Mouse (Mus musculus): Measurements from ENCODE around the gene Necap2. TPM values are rescaled to one million over a fixed set of nuclear protein-coding genes. Genes with fewer than 3 reads are reported as not detected.
A peak's percentile ranks its signal among the peaks of the same experiment; 100 is the strongest.

Gene Necap2
- polyA plus RNA-seq, 1 experiment from 2014 or later = 88.7 TPM

GRCm38 (mm10) chr4:141069731-141070130, 8.4 kb downstream of the Necap2 start:
- Histone ChIP-seq H3K27me3 (no peaks in the 10 kb centered on the region), H3K36me3 (peaks cover 93% of the 10 kb centered on the region), H3K9ac (no peak overlapping the region), H3K27ac (no peak overlapping the region), H3K4me3 (no peak overlapping the region), H3K9me3 (no peaks in the 10 kb centered on the region), H3K4me2 (replicated peaks) (no peak overlapping the region), H3K4me1 (0 out of 2 replicates have a peak, but pooled peaks cover 7% of the 10 kb centered on the region)
- ATAC-seq (ENCODE audit: low FRiP score, low read depth) = no peak
- WGBS = 57% methylated on average over 4 of the region's 4 CpGs

- no peak overlapping the region for H3K9ac ChIP-seq
- H3K9me3 ChIP-seq = no peaks in the 10 kb centered on the region
- H3K27me3 ChIP-seq = no peaks in the 10 kb centered on the region
- H3K36me3 ChIP-seq = peaks cover 84% of the 10 kb centered on the region
- no peak overlapping the region for H3K4me3 ChIP-seq
- H3K27ac ChIP-seq = no peak overlapping the region
- 0 out of 2 replicates have a peak, but pooled peaks cover 6% of the 10 kb centered on the region for H3K4me1 ChIP-seq
- no peak overlapping the region for H3K4me2 ChIP-seq (replicated peaks)
- no peak for ATAC-seq (ENCODE audit: low FRiP score, low read depth)
- 88% methylated on average over 8 of the region's 8 CpGs for WGBS
Observed at GRCm38 (mm10) chr4:141068655-141069054, 9.5 kb downstream of the Necap2 start.

DNA sequence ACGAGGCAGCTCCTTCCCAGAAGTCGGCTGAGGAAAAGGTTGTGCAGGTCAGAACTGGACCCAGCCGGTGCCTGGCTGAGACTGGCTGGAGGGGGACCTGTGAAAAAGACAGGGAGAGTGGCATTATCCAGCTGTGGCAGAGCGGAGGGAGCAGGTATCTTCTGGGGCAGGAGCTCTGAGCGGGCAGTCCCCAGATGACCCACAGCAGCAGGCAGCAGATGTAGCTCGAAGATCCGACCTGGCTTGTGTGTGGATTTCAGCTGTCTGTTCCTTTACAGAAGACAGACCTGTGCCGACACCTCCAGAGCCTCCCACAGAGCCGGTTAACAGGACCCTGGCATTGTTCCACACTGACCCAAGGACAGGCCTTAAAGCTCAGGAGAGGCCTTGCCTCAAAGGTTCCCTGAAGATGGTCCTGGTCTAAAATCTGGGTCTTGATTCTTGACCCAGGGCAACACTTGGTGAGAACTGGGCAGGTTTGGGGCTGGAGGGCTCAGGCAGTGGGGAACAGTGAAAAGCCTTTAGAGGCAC, 10.6 kb downstream of the Necap2 start:
- ATAC-seq (ENCODE audit: low FRiP score, low read depth) = no peak
- WGBS = 84% methylated on average over 9 of the region's 9 CpGs
- Histone ChIP-seq H3K9ac (no peak overlapping the region), H3K4me2 (replicated peaks) (no peak overlapping the region), H3K4me1 (0 out of 2 replicates have a peak, but pooled peaks cover 4% of the 10 kb centered on the region), H3K36me3 (peaks cover 73% of the 10 kb centered on the region), H3K27ac (peak overlapping the region; percentile 3; the same call in 1 of the 2 replicates), H3K9me3 (no peaks in the 10 kb centered on the region), H3K27me3 (no peaks in the 10 kb centered on the region), H3K4me3 (no peak overlapping the region)

- ATAC-seq (ENCODE audit: low FRiP score, low read depth) = no peak
- no peaks in the 10 kb centered on the region for H3K27me3 ChIP-seq
- peaks cover 66% of the 10 kb centered on the region for H3K36me3 ChIP-seq
- H3K27ac ChIP-seq = peak overlapping the region; percentile 3; the same call in 1 of the 2 replicates
- H3K4me3 ChIP-seq = no peak overlapping the region
- H3K9ac ChIP-seq = no peak overlapping the region
- 0 out of 2 replicates have a peak, but pooled peaks cover 4% of the 10 kb centered on the region for H3K4me1 ChIP-seq
- no peaks in the 10 kb centered on the region for H3K9me3 ChIP-seq
- H3K4me2 ChIP-seq (replicated peaks) = no peak overlapping the region
- WGBS = 81% methylated on average over 12 of the region's 12 CpGs
Observed at GRCm38 (mm10) chr4:141066709-141067515, 11.2 kb downstream of the Necap2 start.

GRCm38 (mm10) chr4:141065123-141065522, 13.0 kb downstream of the Necap2 start:
- H3K27ac ChIP-seq = no peak overlapping the region
- 7% methylated on average over 8 of the region's 8 CpGs for WGBS
- ATAC-seq (ENCODE audit: low FRiP score, low read depth) = no peak
- no peak overlapping the region for H3K4me3 ChIP-seq
- no peak overlapping the region for H3K9ac ChIP-seq
- peaks cover 48% of the 10 kb centered on the region for H3K36me3 ChIP-seq
- no peaks in the 10 kb centered on the region for H3K27me3 ChIP-seq
- H3K9me3 ChIP-seq = no peaks in the 10 kb centered on the region
- no peak overlapping the region for H3K4me2 ChIP-seq (replicated peaks)
- H3K4me1 ChIP-seq = peaks cover 9% of the 10 kb centered on the region; the same call in 1 of the 2 replicates

DNA sequence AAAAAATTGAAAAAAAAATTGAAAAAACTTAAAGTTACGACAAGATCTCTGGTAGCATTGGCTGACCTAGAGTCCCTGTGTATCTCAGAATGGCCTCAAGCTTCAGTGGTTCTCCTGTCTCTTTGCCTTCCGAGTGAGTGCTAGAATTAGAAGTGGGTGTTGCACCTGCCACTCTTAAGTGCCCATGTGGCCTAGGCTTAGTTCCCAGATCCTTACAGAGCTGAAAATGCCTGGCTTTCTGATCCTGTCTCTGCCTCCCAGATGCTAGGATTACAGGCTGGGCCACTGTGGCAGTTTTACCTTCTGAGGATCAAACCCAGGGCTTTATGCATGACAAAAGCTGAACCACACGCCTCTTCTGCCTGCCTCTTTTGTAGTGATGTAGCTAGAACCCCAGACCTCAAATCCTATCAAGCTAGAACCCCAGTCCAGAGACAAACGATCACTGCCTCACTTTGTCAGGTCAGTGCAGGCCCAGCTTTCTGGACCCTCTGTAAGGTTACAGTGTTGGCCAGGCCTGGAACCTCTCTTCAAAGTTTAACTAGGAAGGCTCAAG, 14.0 kb downstream of the Necap2 start:
- Histone ChIP-seq H3K4me2 (replicated peaks) (no peak overlapping the region), H3K27ac (no peak overlapping the region), H3K36me3 (peaks cover 39% of the 10 kb centered on the region), H3K4me3 (no peak overlapping the region), H3K9ac (no peak overlapping the region), H3K27me3 (no peaks in the 10 kb centered on the region), H3K9me3 (no peaks in the 10 kb centered on the region), H3K4me1 (peaks cover 16% of the 10 kb centered on the region)
- ATAC-seq (ENCODE audit: low FRiP score, low read depth) = no peak
- WGBS = 87% methylated on average over 4 of the region's 4 CpGs

DNA sequence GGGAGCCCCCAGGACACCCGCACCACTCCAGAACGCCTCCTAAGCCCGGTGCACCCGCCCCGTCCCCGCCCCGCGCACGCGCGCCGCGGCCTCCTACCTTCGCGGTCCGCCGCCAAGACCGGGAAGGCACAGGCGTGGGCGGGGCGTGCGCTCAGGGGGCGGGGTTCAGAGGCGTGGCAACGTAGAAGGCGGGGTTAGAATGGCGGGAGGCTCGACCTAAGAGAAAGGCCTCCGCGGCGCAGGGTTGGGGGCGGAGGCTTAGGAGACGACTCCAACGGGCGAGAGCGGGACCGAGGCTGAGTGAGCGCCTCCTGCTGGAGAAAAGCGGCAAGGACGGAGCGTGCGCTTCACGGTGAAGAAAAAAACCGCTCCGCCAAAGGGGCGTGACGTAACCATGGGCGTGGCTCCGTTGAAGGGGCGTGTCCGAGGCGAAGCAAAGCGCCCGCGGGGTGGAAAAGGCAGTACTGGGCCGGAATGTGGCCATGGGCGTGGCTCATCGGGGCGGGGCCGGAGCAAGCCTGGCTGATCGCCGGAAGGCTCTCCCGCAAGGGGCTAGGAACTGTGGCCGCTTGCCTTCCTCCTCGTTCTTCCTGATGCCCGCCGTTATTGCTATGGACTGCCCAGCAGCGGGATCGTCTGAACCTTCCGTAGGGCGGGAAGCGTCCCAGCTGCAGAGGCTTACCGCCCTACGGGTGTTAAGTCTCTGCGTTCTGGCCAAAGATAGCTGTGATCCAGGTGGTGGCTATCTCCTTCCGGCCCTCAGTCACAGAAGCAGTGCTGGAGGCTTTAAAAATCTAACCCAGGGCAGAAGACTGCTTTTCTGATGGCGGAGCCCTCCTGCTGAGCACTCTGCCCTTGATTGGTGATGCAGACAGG, 17.5 kb downstream of the Necap2 start, which contains the start of gene Crocc:
Gene Crocc, minus strand, starts transcription at position 125 of the 876 bp plus-strand sequence.
- Histone ChIP-seq H3K27me3 (no peaks in the 10 kb centered on the region), H3K9ac (peak within 1 kb of the TSS; percentile 81), H3K4me3 (peak within 1 kb of the TSS; percentile 61), H3K4me1 (peaks cover 18% of the 10 kb centered on the region), H3K4me2 (replicated peaks) (peak within 1 kb of the TSS; percentile 77), H3K27ac (peak within 1 kb of the TSS; percentile 90), H3K36me3 (peaks cover 24% of the 10 kb centered on the region), H3K9me3 (no peaks in the 10 kb centered on the region)
- under 1% methylated on average over 77 of the region's 77 CpGs for WGBS
- peak; percentile 96 for ATAC-seq (ENCODE audit: low FRiP score, low read depth)

DNA sequence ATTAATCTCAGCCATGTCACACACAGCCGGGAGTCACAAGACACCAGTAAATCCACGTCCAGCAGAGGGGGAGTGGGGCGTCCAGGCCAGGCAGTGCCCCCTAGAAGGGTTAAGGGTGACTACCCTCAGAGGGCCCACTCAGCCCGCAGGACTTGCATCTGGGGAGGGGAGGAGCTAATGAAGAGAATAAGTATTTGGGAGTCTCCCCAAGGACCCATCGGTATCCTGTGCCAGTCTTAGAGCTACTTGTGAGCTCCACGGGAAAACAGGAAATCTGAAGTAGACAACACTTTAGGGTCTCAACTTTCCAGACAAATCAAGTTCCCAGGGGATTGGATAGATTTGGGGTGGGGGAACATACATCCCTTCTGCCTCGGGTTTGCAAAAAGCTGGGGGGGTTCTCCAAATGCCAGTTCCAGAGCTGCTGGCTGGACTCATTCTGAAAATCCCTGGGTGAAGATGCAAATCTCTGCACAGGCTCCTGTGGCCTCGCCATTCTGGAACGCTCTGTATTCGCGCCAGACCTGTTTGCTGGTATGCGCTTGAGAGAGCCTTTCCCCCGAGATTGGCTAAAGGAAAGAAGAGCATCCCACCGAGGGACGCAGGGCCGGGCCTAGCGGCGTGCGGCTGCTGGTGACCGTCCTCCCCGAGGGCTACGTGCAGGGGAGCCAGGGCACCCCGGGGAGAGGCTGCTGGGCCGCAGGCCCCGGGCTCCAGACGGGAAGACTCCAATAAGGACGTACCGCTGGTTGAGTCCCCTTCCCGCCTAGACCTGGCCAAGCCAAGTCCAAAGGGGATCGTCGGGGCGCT, 18.3 kb downstream of the Necap2 start:
- Histone ChIP-seq H3K4me1 (peaks cover 18% of the 10 kb centered on the region), H3K27ac (peak overlapping the region; percentile 90), H3K36me3 (peaks cover 26% of the 10 kb centered on the region), H3K4me2 (replicated peaks) (peak overlapping the region; percentile 77), H3K9ac (peak overlapping the region; percentile 81), H3K27me3 (no peaks in the 10 kb centered on the region), H3K9me3 (no peaks in the 10 kb centered on the region), H3K4me3 (peak overlapping the region; percentile 61)
- ATAC-seq (ENCODE audit: low FRiP score, low read depth) = no peak
- WGBS = 1% methylated on average over 32 of the region's 32 CpGs

DNA sequence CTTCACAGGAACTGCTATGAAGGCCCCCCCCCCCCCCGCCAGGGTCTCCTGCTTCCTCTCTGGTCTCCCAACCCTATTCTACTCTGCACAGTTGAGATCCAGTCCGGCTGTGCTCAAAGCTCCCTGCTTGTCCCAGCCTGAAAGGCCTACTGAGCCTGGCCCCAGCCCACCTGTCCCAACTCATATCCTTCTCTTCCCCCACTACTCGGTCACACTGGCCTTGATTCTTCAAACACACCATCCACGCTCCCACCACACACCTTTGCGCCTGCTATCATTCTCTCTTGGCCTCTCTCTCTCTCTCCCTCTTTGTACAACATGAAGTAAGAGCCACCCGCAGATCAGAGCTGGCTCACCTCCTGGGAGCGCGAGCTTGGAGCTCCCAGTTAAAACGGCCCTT, 19.3 kb downstream of the Necap2 start:
- 84% methylated on average over 9 of the region's 9 CpGs for WGBS
- Histone ChIP-seq H3K4me1 (peaks cover 21% of the 10 kb centered on the region), H3K36me3 (peaks cover 36% of the 10 kb centered on the region), H3K4me3 (no peak overlapping the region), H3K27me3 (no peaks in the 10 kb centered on the region), H3K9ac (peak overlapping the region; percentile 2; the same call in 1 of the 2 replicates), H3K4me2 (replicated peaks) (peak overlapping the region; percentile 77; the same call in 1 of the 2 replicates), H3K27ac (no peak overlapping the region), H3K9me3 (no peaks in the 10 kb centered on the region)
- no peak for ATAC-seq (ENCODE audit: low FRiP score, low read depth)

DNA sequence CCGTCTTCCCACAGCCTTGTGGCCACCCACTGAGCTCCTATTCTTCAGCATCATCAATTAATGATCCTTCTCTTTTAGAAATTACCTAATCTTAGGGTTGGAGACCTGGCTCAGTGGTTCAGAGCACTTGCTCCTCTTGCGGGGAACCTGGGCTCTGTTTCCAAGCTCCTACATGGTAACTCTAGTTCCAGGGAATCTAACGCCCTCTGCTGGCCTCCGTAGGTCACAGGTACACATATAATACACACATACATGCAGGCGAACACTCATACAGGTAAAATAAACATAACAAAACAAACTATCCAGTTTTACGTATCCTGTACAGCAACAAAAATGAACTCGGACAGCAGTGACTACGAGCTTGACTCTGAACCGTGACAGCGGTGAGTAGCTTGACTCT, 21.2 kb downstream of the Necap2 start:
- H3K4me3 ChIP-seq = no peak overlapping the region
- no peaks in the 10 kb centered on the region for H3K27me3 ChIP-seq
- no peak overlapping the region for H3K4me2 ChIP-seq (replicated peaks)
- H3K9me3 ChIP-seq = no peaks in the 10 kb centered on the region
- H3K4me1 ChIP-seq = peaks cover 29% of the 10 kb centered on the region
- 94% methylated on average over 10 of the region's 10 CpGs for WGBS
- no peak overlapping the region for H3K27ac ChIP-seq
- peaks cover 42% of the 10 kb centered on the region for H3K36me3 ChIP-seq
- no peak for ATAC-seq (ENCODE audit: low FRiP score, low read depth)
- no peak overlapping the region for H3K9ac ChIP-seq

Measured in limb, embryonic 13.5 days (tissue).